Mouse (Mus musculus): Measurements from ENCODE around the gene Riox2. TPM values are rescaled to one million over a fixed set of nuclear protein-coding genes. Genes with fewer than 3 reads are reported as not detected.

The Riox2 gene
- polyA plus RNA-seq, 1 experiment: 0.16 TPM

GRCm38 (mm10) chr16:59509830-59510229 is 38.3 kb downstream of the Riox2 start:
- TF ChIP-seq GATA1 (IDR thresholded peaks at IDR 0.05; ENCODE audit: low read length): no peak
- TF ChIP-seq TAL1 (IDR thresholded peaks at IDR 0.05; ENCODE audit: low read length): no peak
- Histone ChIP-seq H3K4me1 (ENCODE audit: control insufficient read depth) (no peaks in the 10 kb centered on the region), H3K4me3 (replicated peaks) (no peak overlapping the region), H3K9me3 (ENCODE audit: control insufficient read depth, low read length) (no peaks in the 10 kb centered on the region), H3K36me3 (ENCODE audit: control insufficient read depth) (no peaks in the 10 kb centered on the region), H3K27me3 (ENCODE audit: control insufficient read depth) (no peaks in the 10 kb centered on the region)

- H3K9me3 ChIP-seq (ENCODE audit: control insufficient read depth, low read length): no peaks in the 10 kb centered on the region
- H3K4me3 ChIP-seq (replicated peaks): no peak overlapping the region
- no peaks in the 10 kb centered on the region for H3K36me3 ChIP-seq (ENCODE audit: control insufficient read depth)
- H3K27me3 ChIP-seq (ENCODE audit: control insufficient read depth): no peaks in the 10 kb centered on the region
- TF ChIP-seq GATA1 (IDR thresholded peaks at IDR 0.05; ENCODE audit: low read length) (no peak), TAL1 (IDR thresholded peaks at IDR 0.05; ENCODE audit: low read length) (no peak)
- H3K4me1 ChIP-seq (ENCODE audit: control insufficient read depth): no peaks in the 10 kb centered on the region
Measured at GRCm38 (mm10) chr16:59515169-59515568, 43.6 kb downstream of the Riox2 start.

- H3K4me1 ChIP-seq (ENCODE audit: control insufficient read depth): no peaks in the 10 kb centered on the region
- TF ChIP-seq GATA1 (IDR thresholded peaks at IDR 0.05; ENCODE audit: low read length): no peak
- TF ChIP-seq TAL1 (IDR thresholded peaks at IDR 0.05; ENCODE audit: low read length): no peak
- no peaks in the 10 kb centered on the region for H3K36me3 ChIP-seq (ENCODE audit: control insufficient read depth)
- H3K27me3 ChIP-seq (ENCODE audit: control insufficient read depth): no peaks in the 10 kb centered on the region
- no peaks in the 10 kb centered on the region for H3K9me3 ChIP-seq (ENCODE audit: control insufficient read depth, low read length)
- H3K4me3 ChIP-seq (replicated peaks): no peak overlapping the region
Measured at GRCm38 (mm10) chr16:59516965-59517364, 45.4 kb downstream of the Riox2 start.

GRCm38 (mm10) chr16:59517447-59518219 is 46.1 kb downstream of the Riox2 start:
- TF ChIP-seq TAL1 (IDR thresholded peaks at IDR 0.05; ENCODE audit: low read length) (no peak), GATA1 (IDR thresholded peaks at IDR 0.05; ENCODE audit: low read length) (no peak)
- Histone ChIP-seq H3K36me3 (ENCODE audit: control insufficient read depth) (no peaks in the 10 kb centered on the region), H3K4me1 (ENCODE audit: control insufficient read depth) (no peaks in the 10 kb centered on the region), H3K4me3 (replicated peaks) (no peak overlapping the region), H3K27me3 (ENCODE audit: control insufficient read depth) (no peaks in the 10 kb centered on the region), H3K9me3 (ENCODE audit: control insufficient read depth, low read length) (no peaks in the 10 kb centered on the region)

GRCm38 (mm10) chr16:59521752-59522423 is 50.3 kb downstream of the Riox2 start:
- Histone ChIP-seq H3K4me3 (replicated peaks) (no peak overlapping the region), H3K36me3 (ENCODE audit: control insufficient read depth) (no peaks in the 10 kb centered on the region), H3K27me3 (ENCODE audit: control insufficient read depth) (no peaks in the 10 kb centered on the region), H3K4me1 (ENCODE audit: control insufficient read depth) (no peaks in the 10 kb centered on the region), H3K9me3 (ENCODE audit: control insufficient read depth, low read length) (no peaks in the 10 kb centered on the region)
- no peak for TF ChIP-seq TAL1 (IDR thresholded peaks at IDR 0.05; ENCODE audit: low read length)
- no peak for TF ChIP-seq GATA1 (IDR thresholded peaks at IDR 0.05; ENCODE audit: low read length)

GRCm38 (mm10) chr16:59526939-59527338 is 55.4 kb downstream of the Riox2 start:
- H3K4me3 ChIP-seq (replicated peaks): no peak overlapping the region
- H3K4me1 ChIP-seq (ENCODE audit: control insufficient read depth): no peaks in the 10 kb centered on the region
- H3K9me3 ChIP-seq (ENCODE audit: control insufficient read depth, low read length): peaks cover 4% of the 10 kb centered on the region; the same call in 1 of the 2 replicates
- no peaks in the 10 kb centered on the region for H3K27me3 ChIP-seq (ENCODE audit: control insufficient read depth)
- no peaks in the 10 kb centered on the region for H3K36me3 ChIP-seq (ENCODE audit: control insufficient read depth)
- no peak for TF ChIP-seq GATA1 (IDR thresholded peaks at IDR 0.05; ENCODE audit: low read length)
- TF ChIP-seq TAL1 (IDR thresholded peaks at IDR 0.05; ENCODE audit: low read length): no peak

GRCm38 (mm10) chr16:59529570-59529969 is 58.0 kb downstream of the Riox2 start:
- Histone ChIP-seq H3K4me1 (ENCODE audit: control insufficient read depth) (no peaks in the 10 kb centered on the region), H3K4me3 (replicated peaks) (no peak overlapping the region), H3K27me3 (ENCODE audit: control insufficient read depth) (no peaks in the 10 kb centered on the region), H3K36me3 (ENCODE audit: control insufficient read depth) (no peaks in the 10 kb centered on the region), H3K9me3 (ENCODE audit: control insufficient read depth, low read length) (peaks cover 4% of the 10 kb centered on the region; the same call in 1 of the 2 replicates)
- TF ChIP-seq TAL1 (IDR thresholded peaks at IDR 0.05; ENCODE audit: low read length): no peak
- TF ChIP-seq GATA1 (IDR thresholded peaks at IDR 0.05; ENCODE audit: low read length): no peak

GRCm38 (mm10) chr16:59531243-59531642 is 59.7 kb downstream of the Riox2 start:
- no peaks in the 10 kb centered on the region for H3K36me3 ChIP-seq (ENCODE audit: control insufficient read depth)
- no peak for TF ChIP-seq TAL1 (IDR thresholded peaks at IDR 0.05; ENCODE audit: low read length)
- no peak for TF ChIP-seq GATA1 (IDR thresholded peaks at IDR 0.05; ENCODE audit: low read length)
- H3K27me3 ChIP-seq (ENCODE audit: control insufficient read depth): no peaks in the 10 kb centered on the region
- peaks cover 4% of the 10 kb centered on the region; the same call in 1 of the 2 replicates for H3K9me3 ChIP-seq (ENCODE audit: control insufficient read depth, low read length)
- no peak overlapping the region for H3K4me3 ChIP-seq (replicated peaks)
- H3K4me1 ChIP-seq (ENCODE audit: control insufficient read depth): no peaks in the 10 kb centered on the region

- Histone ChIP-seq H3K4me1 (ENCODE audit: control insufficient read depth) (no peaks in the 10 kb centered on the region), H3K27me3 (ENCODE audit: control insufficient read depth) (no peaks in the 10 kb centered on the region), H3K9me3 (ENCODE audit: control insufficient read depth, low read length) (peaks cover 4% of the 10 kb centered on the region; the same call in 1 of the 2 replicates), H3K36me3 (ENCODE audit: control insufficient read depth) (no peaks in the 10 kb centered on the region), H3K4me3 (replicated peaks) (no peak overlapping the region)
- no peak for TF ChIP-seq TAL1 (IDR thresholded peaks at IDR 0.05; ENCODE audit: low read length)
- TF ChIP-seq GATA1 (IDR thresholded peaks at IDR 0.05; ENCODE audit: low read length): no peak
Measured at GRCm38 (mm10) chr16:59532561-59532960, 61.0 kb downstream of the Riox2 start.

Data from erythroblast, embryonic 14.5 days (primary cell).